Mouse (Mus musculus): ENCODE measurements at regions not wholly inside any gene's neighbourhood (a gene's known extent, or its start where the extent isn't known, plus 50 kb on each side); places are given as distances from the start of the nearest gene placed in this dataset.

DNA sequence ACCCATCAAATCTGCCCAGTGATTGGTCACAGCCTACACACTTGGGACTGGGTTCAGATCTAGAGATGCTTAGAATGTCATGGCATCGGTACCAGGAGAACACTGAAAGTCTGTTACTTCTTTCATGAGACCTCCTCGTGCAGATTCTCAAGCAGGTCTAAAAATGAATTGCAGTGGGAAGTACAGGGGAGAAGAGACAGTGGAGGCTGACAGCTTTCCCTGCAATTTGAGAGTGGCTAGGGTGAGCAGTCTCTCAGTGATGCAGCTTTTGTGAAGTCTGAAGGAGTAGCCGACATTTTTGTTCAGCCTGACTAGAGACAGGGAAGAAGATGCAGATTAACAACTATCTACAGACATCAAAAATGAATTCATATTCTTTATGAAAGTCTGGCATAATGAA, 112.5 kb downstream of the Fam198b start:
- H3K4me3 ChIP-seq (replicated peaks; ENCODE audit: extremely low read depth, low read depth, low read length), result no peak overlapping the region
- DNase-seq, result no peak
- TF ChIP-seq CTCF (IDR thresholded peaks at IDR 0.05; ENCODE audit: insufficient read depth, low read length) (no peak), POLR2A (IDR thresholded peaks at IDR 0.05; ENCODE audit: borderline replicate concordance, extremely low read depth, low read depth, low read length) (no peak)
- H3K4me1 ChIP-seq (ENCODE audit: control insufficient read depth, insufficient read depth, low read length), result peaks cover 5% of the 10 kb centered on the region
- WGBS, result 73% methylated on average over 3 of the region's 3 CpGs

DNA sequence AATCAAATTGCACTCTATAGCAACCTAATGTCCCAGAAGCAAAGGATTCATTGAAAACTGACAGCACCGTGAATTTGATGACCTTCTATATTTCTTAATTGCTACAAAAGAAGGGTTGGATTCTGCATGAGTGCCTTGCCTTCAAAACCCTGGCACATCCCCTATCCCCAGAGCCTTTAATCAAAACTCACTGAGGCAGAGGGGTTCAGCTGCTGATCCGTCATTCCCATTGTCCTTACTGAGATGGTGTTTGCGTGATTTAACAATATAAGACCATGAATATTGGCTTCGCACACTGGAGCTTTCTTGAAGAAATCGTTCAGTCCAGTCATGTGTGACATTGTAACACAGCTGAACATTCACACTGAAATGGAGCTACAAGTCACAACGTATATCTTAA, 118.0 kb downstream of the Fam198b start:
- Histone ChIP-seq H3K4me3 (replicated peaks; ENCODE audit: extremely low read depth, low read depth, low read length) (no peak overlapping the region), H3K4me1 (ENCODE audit: control insufficient read depth, insufficient read depth, low read length) (peaks cover 2% of the 10 kb centered on the region; the same call in 1 of the 2 replicates)
- no peak for DNase-seq
- 90% methylated on average over 6 of the region's 6 CpGs for WGBS
- TF ChIP-seq CTCF (IDR thresholded peaks at IDR 0.05; ENCODE audit: insufficient read depth, low read length) (no peak), POLR2A (IDR thresholded peaks at IDR 0.05; ENCODE audit: borderline replicate concordance, extremely low read depth, low read depth, low read length) (no peak)

DNA sequence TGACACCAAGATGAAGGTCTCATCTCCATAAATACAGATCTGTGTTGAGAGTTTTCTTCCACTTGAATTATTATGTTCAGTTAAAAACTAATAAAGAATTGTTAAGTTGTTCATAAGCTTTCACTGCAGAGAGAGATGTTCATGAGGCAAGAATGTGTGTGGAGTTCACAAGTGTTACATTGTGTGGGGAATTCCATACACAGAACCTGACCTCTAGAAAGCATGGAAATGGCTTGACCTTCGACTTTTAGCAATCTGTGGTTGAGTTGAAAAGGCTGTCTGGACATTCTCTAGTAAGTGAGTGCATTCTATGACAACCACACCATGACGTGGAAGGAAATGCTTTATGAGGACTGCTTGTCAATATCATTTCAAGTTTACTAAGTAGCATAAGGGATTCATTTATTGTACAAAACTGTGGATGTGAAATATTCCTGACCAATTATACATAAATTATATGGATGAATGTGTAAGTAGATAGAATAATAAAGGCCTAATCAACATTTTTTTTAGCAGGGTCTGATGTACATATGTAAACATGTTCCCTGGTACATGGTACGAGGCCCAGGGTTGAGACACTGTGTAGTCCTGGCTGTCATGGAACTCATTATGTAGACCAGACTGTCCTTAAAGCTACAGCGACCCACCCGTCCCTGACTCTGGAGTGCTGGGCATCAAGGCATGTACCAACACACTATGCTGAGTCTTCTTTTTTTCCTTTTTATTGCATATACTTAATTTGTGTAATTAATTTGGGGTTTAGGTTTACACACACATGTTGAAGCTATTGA, 119.2 kb downstream of the Fam198b start:
- no peak overlapping the region for H3K4me3 ChIP-seq (replicated peaks; ENCODE audit: extremely low read depth, low read depth, low read length)
- no peak for DNase-seq
- H3K4me1 ChIP-seq (ENCODE audit: control insufficient read depth, insufficient read depth, low read length), result peaks cover 2% of the 10 kb centered on the region
- WGBS, result 77% methylated on average over 5 of the region's 5 CpGs
- no peak for TF ChIP-seq CTCF (IDR thresholded peaks at IDR 0.05; ENCODE audit: insufficient read depth, low read length)
- no peak for TF ChIP-seq POLR2A (IDR thresholded peaks at IDR 0.05; ENCODE audit: borderline replicate concordance, extremely low read depth, low read depth, low read length)

DNA sequence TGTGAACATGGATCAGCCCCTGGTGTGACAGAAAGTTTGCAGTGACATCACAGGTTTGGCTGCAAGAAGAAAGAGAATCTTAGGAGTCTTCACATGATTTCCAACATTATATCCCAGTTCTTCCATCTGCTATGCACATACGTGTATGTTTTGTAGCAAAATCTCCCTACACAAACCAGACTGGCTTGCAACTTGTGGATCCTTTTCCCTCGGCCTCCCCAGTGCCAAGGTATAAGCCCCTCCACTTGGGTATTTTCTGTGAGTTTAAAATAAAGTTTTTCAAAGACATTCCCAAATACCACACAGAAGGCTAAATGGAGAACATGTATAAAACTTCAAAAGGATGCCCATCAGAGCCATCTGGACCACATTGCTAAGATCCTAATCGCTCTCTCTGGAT, 120.2 kb downstream of the Fam198b start:
- no peak for TF ChIP-seq CTCF (IDR thresholded peaks at IDR 0.05; ENCODE audit: insufficient read depth, low read length)
- TF ChIP-seq POLR2A (IDR thresholded peaks at IDR 0.05; ENCODE audit: borderline replicate concordance, extremely low read depth, low read depth, low read length), result no peak
- no peak overlapping the region for H3K4me3 ChIP-seq (replicated peaks; ENCODE audit: extremely low read depth, low read depth, low read length)
- DNase-seq, result no peak
- H3K4me1 ChIP-seq (ENCODE audit: control insufficient read depth, insufficient read depth, low read length), result peaks cover 2% of the 10 kb centered on the region
- WGBS, result 73% methylated on average over 3 of the region's 3 CpGs

DNA sequence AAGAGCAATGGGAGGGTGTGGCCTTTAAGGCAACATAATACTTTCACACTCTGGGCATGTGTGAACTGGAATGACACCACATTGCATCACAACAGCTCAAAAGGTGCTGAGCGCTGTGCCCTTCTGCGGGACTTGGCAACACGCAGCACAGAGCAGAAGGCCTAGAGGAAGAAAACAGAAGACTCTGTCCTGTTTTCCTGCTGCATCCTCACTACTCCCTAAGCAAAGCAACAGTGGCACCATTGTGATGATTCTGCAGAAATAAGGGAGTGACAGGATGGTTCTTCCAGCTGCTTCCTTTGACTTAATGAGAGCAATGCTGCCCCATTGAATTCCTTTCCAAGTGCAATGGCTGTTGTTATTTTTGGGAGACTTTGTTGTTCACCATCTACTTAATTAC, 120.6 kb downstream of the Fam198b start:
- 44% methylated on average over 3 of the region's 3 CpGs for WGBS
- DNase-seq, result no peak
- H3K4me1 ChIP-seq (ENCODE audit: control insufficient read depth, insufficient read depth, low read length), result peaks cover 2% of the 10 kb centered on the region
- TF ChIP-seq POLR2A (IDR thresholded peaks at IDR 0.05; ENCODE audit: borderline replicate concordance, extremely low read depth, low read depth, low read length) (no peak), CTCF (IDR thresholded peaks at IDR 0.05; ENCODE audit: insufficient read depth, low read length) (no peak)
- no peak overlapping the region for H3K4me3 ChIP-seq (replicated peaks; ENCODE audit: extremely low read depth, low read depth, low read length)

GRCm38 (mm10) chr3:80005371-80005770, 121.0 kb downstream of the Fam198b start:
- TF ChIP-seq POLR2A (IDR thresholded peaks at IDR 0.05; ENCODE audit: borderline replicate concordance, extremely low read depth, low read depth, low read length), result no peak
- no peak for TF ChIP-seq CTCF (IDR thresholded peaks at IDR 0.05; ENCODE audit: insufficient read depth, low read length)
- no peak overlapping the region for H3K4me3 ChIP-seq (replicated peaks; ENCODE audit: extremely low read depth, low read depth, low read length)
- no peak for DNase-seq
- peaks cover 2% of the 10 kb centered on the region for H3K4me1 ChIP-seq (ENCODE audit: control insufficient read depth, insufficient read depth, low read length)
- 53% methylated on average over 5 of the region's 5 CpGs for WGBS

- no peak for DNase-seq
- Histone ChIP-seq H3K4me1 (ENCODE audit: control insufficient read depth, insufficient read depth, low read length) (peaks cover 2% of the 10 kb centered on the region), H3K4me3 (replicated peaks; ENCODE audit: extremely low read depth, low read depth, low read length) (no peak overlapping the region)
- WGBS, result 60% methylated on average over 5 of the region's 5 CpGs
- TF ChIP-seq CTCF (IDR thresholded peaks at IDR 0.05; ENCODE audit: insufficient read depth, low read length), result no peak
- TF ChIP-seq POLR2A (IDR thresholded peaks at IDR 0.05; ENCODE audit: borderline replicate concordance, extremely low read depth, low read depth, low read length), result no peak
These were observed 121.9 kb downstream of the Fam198b start for GRCm38 (mm10) chr3:80006263-80006662.

GRCm38 (mm10) chr3:80007006-80007405, 122.7 kb downstream of the Fam198b start:
- TF ChIP-seq CTCF (IDR thresholded peaks at IDR 0.05; ENCODE audit: insufficient read depth, low read length), result no peak
- TF ChIP-seq POLR2A (IDR thresholded peaks at IDR 0.05; ENCODE audit: borderline replicate concordance, extremely low read depth, low read depth, low read length), result no peak
- WGBS, result 80% methylated on average over 4 of the region's 4 CpGs
- H3K4me3 ChIP-seq (replicated peaks; ENCODE audit: extremely low read depth, low read depth, low read length), result no peak overlapping the region
- DNase-seq, result no peak
- peaks cover 2% of the 10 kb centered on the region for H3K4me1 ChIP-seq (ENCODE audit: control insufficient read depth, insufficient read depth, low read length)

DNA sequence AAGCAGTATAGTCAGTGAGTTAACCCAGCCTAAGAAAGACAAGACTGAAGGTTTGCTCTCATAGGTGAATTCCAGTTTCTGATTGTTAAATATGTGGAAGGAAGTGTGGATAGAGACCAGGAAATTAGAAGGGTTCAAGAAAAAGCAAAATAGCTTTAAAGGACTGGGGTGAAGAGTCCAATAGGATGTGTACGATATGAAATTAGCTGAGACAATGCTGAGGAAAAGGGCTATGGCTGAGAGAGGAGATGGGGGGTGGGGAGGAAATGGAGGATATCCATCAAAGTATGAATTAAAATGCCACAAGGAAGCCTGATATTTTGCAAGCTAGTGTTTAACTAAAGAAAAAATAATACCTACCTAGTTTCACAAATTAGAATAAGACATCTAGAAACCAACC, 124.9 kb downstream of the Fam198b start:
- Histone ChIP-seq H3K4me3 (replicated peaks; ENCODE audit: extremely low read depth, low read depth, low read length) (no peak overlapping the region), H3K4me1 (ENCODE audit: control insufficient read depth, insufficient read depth, low read length) (peaks cover 2% of the 10 kb centered on the region)
- TF ChIP-seq CTCF (IDR thresholded peaks at IDR 0.05; ENCODE audit: insufficient read depth, low read length) (no peak), POLR2A (IDR thresholded peaks at IDR 0.05; ENCODE audit: borderline replicate concordance, extremely low read depth, low read depth, low read length) (no peak)
- WGBS, result 53% methylated on average over 1 of the region's 1 CpGs
- DNase-seq, result no peak

DNA sequence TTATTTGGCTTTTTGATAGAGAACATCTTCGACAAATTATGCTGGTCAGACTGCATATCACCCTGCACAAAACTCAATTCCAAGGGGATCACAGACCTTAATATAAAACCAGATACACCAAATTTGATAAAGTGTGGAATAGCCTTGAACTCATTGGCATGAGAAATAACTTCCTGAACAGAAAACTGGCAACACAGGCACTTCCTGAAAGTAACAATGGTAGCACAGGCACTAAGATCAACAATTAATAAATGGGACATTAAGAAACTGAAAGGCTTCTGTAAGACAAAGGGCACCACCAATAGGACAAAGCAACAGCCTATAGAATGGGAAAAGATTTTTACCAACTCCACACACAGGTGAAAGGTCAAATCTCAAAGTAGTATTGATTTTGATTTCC, 141.5 kb downstream of the Fam198b start:
- H3K4me3 ChIP-seq (replicated peaks; ENCODE audit: extremely low read depth, low read depth, low read length), result no peak overlapping the region
- WGBS, result 64% methylated on average over 1 of the region's 1 CpGs
- no peak for DNase-seq
- H3K4me1 ChIP-seq (ENCODE audit: control insufficient read depth, insufficient read depth, low read length), result peaks cover 2% of the 10 kb centered on the region; the same call in 1 of the 2 replicates
- TF ChIP-seq POLR2A (IDR thresholded peaks at IDR 0.05; ENCODE audit: borderline replicate concordance, extremely low read depth, low read depth, low read length), result no peak

All from lung, adult 2 months (tissue).